Mouse (Mus musculus) lung, postnatal 0 days (tissue): ENCODE results near the gene Usp30. TPM values are rescaled to one million over a fixed set of nuclear protein-coding genes. Genes with fewer than 3 reads are reported as not detected.

Experiments used
- ATAC-seq: fragments of 200-750 bp; cut with Nextera tagmentation; 2 replicates; pipeline ENCODE4 v1.8.0; 2017; ENCODE audit warnings: moderate library complexity
- DNase-seq: peaks from one replicate; pipeline ENCODE4 v3.0.0-alpha.2; 2016; ENCODE audit warnings: low spot score
- H3K27ac ChIP-seq: fragments of 300-500 bp; sonication (generic); 2 replicates; pipeline ENCODE4 v1.5.1; 2014; ENCODE audit warnings: antibody characterized with exemption, mild to moderate bottlenecking, low read length, mixed read lengths
- H3K27me3 ChIP-seq: fragments of 300-500 bp; sonication (generic); replicated peaks from 2 replicates; pipeline ENCODE4 v1.6.1; 2014; ENCODE audit warnings: low read length, mixed read lengths; ENCODE audit not compliant: insufficient read depth
- H3K36me3 ChIP-seq: fragments of 300-500 bp; sonication (generic); 2 replicates; pipeline ENCODE4 v1.6.1; 2014; ENCODE audit warnings: low read length, mixed read lengths; ENCODE audit not compliant: insufficient read depth
- H3K4me1 ChIP-seq: fragments of 300-500 bp; sonication (generic); 2 replicates; pipeline ENCODE4 v1.6.1; 2014; ENCODE audit warnings: antibody characterized with exemption, low read depth, low read length, mixed read lengths; ENCODE audit not compliant: insufficient read depth
- H3K4me2 ChIP-seq: fragments of 300-500 bp; sonication (generic); replicated peaks from 2 replicates; pipeline ENCODE4 v1.6.1; 2014; ENCODE audit warnings: low read depth, mild to moderate bottlenecking, low read length, moderate library complexity, mixed read lengths
- H3K4me3 ChIP-seq: fragments of 300-500 bp; sonication (generic); 2 replicates; pipeline ENCODE4 v1.5.1; 2014; ENCODE audit warnings: low read depth, low read length
- H3K9ac ChIP-seq: fragments of 300-500 bp; sonication (generic); replicated peaks from 2 replicates; pipeline ENCODE4 v1.6.1; 2014; ENCODE audit warnings: low read depth, mild to moderate bottlenecking
- H3K9me3 ChIP-seq: fragments of 300-500 bp; sonication (generic); 2 replicates; pipeline ENCODE4 v1.6.1; 2016; ENCODE audit warnings: low read length, mixed read lengths
- CTCF ChIP-seq: IDR thresholded peaks from 2 replicates; pipeline ENCODE4 v1.5.1; 2016; ENCODE audit warnings: antibody characterized with exemption, mild to moderate bottlenecking
- EP300 ChIP-seq: IDR thresholded peaks from 2 replicates; pipeline ENCODE4 v1.6.1; 2016; ENCODE audit warnings: antibody characterized with exemption, mild to moderate bottlenecking, control low read depth
- WGBS: fragments of 180-500 bp; shearing (Covaris S2); extraction: QIAGEN DNeasy Blood & Tissue Kit; methylation state at CpG from one replicate; pipeline ENCODE4 v1.1.7; 2014; 5-methylcytosine and 5-hydroxymethylcytosine counted together
- polyA plus RNA-seq: library from polyadenylated mRNA; unstranded; fragments of >200 nt; fragmentation: Nextera tagmentation; extraction: Ambion mirVana; gene quantifications from 2 replicates; pipeline ENCODE4 v1.2.1, GENCODE M21; 2015

The Usp30 gene
- polyA plus RNA-seq, 1 experiment from 2014 or later: 8.7 TPM

DNA sequence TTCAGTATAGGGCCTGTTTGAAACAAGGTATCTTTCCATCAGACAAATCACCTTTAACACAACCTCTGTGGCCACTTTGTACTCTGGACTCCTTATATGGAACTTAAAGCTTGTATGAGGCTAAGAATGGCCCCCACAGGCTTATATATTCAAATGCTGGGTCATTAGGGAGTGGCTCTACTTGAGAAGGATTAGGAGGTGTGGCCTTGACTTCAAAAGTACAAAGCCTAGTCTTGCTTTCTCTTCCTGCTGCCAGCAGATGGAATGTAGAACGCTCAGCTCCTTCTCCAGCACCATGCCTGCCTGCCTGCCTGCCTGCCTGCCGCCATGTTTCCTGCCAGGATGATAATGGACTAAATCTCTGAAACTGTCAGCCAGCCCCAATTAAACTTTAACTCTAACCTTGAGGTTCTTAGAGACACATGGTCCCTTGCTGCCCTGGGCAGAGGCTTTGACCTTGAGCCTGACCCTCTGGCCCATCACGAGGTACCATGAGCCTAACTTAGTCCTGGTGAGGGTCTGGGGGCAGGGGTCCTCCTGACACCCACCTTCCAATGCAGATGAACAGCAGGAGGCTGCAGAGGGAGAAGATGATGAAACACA, 33.0 kb upstream of the Usp30 start:
- H3K4me2 ChIP-seq: no peak overlapping the region
- no peak overlapping the region for H3K9ac ChIP-seq
- H3K4me1 ChIP-seq: no peaks in the 10 kb centered on the region
- no peaks in the 10 kb centered on the region for H3K36me3 ChIP-seq
- no peaks in the 10 kb centered on the region for H3K27me3 ChIP-seq
- WGBS: 80% methylated on average over 3 of the region's 3 CpGs
- no peak overlapping the region for H3K27ac ChIP-seq
- DNase-seq: no peak
- H3K9me3 ChIP-seq: no peaks in the 10 kb centered on the region
- no peak overlapping the region for H3K4me3 ChIP-seq
- ATAC-seq: no peak
- TF ChIP-seq EP300: no peak

DNA sequence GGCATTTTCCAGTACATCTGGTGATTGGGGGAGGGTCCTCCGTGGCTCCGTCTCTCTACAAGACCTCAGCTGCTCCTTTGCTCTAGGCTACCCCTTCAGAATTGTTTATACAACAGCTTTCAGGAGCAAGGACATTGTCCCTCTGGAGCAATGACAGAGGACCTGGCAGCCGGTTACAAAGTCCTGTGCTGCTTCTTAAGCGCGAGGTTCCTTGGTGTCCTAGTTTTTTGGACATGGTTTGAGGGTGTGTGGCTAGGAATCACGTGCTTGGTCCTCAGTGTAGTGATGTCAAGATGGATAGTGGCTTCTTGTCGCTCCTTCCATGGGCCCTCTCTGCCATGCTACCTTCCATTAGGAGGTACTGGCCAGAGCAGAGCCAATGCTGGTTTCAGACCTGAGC, 30.9 kb upstream of the Usp30 start:
- H3K27me3 ChIP-seq: no peaks in the 10 kb centered on the region
- H3K27ac ChIP-seq: no peak overlapping the region
- H3K9me3 ChIP-seq: no peaks in the 10 kb centered on the region
- ATAC-seq (no peak), DNase-seq (no peak)
- no peak overlapping the region for H3K4me3 ChIP-seq
- no peaks in the 10 kb centered on the region for H3K4me1 ChIP-seq
- TF ChIP-seq EP300 (no peak), CTCF (no peak)
- WGBS: 56% methylated on average over 7 of the region's 7 CpGs
- H3K4me2 ChIP-seq: no peak overlapping the region
- H3K9ac ChIP-seq: no peak overlapping the region
- H3K36me3 ChIP-seq: no peaks in the 10 kb centered on the region

DNA sequence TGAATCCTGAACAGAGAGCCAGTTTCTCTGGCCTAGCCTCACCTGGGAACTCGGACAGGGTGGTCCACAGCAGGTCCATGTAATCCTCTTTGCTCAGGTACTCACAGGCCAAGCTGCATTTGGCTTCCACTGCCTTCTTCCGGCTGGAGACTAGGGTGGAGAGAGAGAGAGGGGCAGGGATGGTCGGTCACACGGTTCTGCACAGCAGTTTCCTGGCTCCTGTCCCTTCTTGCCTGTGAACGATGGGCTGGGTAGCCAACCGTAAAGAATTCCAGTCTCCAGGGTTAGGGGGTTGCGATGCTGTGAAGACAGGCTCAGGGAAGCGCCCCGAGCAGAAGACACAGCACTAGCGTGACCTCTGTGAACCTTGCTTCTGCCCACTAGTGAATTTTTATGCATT, 30.1 kb upstream of the Usp30 start:
- H3K4me1 ChIP-seq: no peaks in the 10 kb centered on the region
- H3K9ac ChIP-seq: no peak overlapping the region
- no peak for DNase-seq
- no peak overlapping the region for H3K4me3 ChIP-seq
- WGBS: 67% methylated on average over 10 of the region's 10 CpGs
- H3K27ac ChIP-seq: no peak overlapping the region
- H3K9me3 ChIP-seq: no peaks in the 10 kb centered on the region
- no peak overlapping the region for H3K4me2 ChIP-seq
- no peaks in the 10 kb centered on the region for H3K27me3 ChIP-seq
- no peak for TF ChIP-seq EP300
- TF ChIP-seq CTCF: no peak
- H3K36me3 ChIP-seq: no peaks in the 10 kb centered on the region
- no peak for ATAC-seq

DNA sequence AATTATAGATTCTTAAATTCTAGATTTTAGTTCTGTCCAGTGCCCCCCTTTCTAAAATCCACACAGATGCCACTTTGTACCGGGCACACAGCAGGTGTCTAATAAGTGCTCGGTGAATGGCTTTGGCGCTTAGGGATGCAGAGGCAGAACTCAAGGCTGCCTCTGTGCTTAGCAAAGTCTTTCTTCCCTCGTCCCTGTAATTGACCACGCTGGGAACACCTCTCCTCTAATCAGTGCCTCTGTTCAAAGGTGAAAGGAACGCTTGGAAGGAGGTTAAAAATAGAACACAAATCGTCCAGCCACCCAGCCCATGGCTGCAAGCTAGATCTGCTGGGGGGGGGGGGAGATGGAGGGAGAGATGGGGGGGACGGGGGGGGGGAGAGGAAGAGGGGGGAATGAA, 24.8 kb upstream of the Usp30 start:
- Histone ChIP-seq H3K4me2 (no peak overlapping the region), H3K27ac (no peak overlapping the region), H3K9me3 (no peaks in the 10 kb centered on the region), H3K36me3 (no peaks in the 10 kb centered on the region), H3K9ac (no peak overlapping the region), H3K4me3 (no peak overlapping the region), H3K4me1 (no peaks in the 10 kb centered on the region), H3K27me3 (no peaks in the 10 kb centered on the region)
- ATAC-seq: no peak
- DNase-seq: no peak
- 37% methylated on average over 7 of the region's 8 CpGs for WGBS
- TF ChIP-seq CTCF (no peak), EP300 (no peak)

DNA sequence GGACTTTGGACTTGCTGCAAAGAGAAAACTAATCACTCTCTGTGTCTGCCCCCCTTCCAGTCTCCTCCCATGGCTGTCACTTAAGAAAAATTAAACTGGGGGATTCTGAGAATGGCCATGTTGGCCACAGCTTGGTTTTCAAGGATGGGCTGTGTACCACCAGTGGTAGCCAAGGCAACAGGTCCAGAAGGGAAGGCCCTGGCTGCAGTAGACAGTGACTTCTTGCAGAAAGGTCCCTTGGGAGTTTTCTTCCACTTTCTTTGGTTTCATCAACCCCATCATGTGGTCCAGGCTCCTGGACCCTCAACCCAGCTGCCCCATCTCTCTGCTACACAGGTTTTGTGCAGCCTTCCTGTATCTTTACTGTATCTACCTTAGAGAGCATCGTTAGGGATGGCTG, 24.4 kb upstream of the Usp30 start:
- H3K4me2 ChIP-seq: no peak overlapping the region
- no peaks in the 10 kb centered on the region for H3K27me3 ChIP-seq
- TF ChIP-seq CTCF (no peak), EP300 (no peak)
- H3K36me3 ChIP-seq: no peaks in the 10 kb centered on the region
- no peak for DNase-seq
- H3K9ac ChIP-seq: no peak overlapping the region
- no peak overlapping the region for H3K27ac ChIP-seq
- no peaks in the 10 kb centered on the region for H3K9me3 ChIP-seq
- ATAC-seq: no peak
- H3K4me1 ChIP-seq: no peaks in the 10 kb centered on the region
- 54% methylated on average over 1 of the region's 1 CpGs for WGBS
- no peak overlapping the region for H3K4me3 ChIP-seq

DNA sequence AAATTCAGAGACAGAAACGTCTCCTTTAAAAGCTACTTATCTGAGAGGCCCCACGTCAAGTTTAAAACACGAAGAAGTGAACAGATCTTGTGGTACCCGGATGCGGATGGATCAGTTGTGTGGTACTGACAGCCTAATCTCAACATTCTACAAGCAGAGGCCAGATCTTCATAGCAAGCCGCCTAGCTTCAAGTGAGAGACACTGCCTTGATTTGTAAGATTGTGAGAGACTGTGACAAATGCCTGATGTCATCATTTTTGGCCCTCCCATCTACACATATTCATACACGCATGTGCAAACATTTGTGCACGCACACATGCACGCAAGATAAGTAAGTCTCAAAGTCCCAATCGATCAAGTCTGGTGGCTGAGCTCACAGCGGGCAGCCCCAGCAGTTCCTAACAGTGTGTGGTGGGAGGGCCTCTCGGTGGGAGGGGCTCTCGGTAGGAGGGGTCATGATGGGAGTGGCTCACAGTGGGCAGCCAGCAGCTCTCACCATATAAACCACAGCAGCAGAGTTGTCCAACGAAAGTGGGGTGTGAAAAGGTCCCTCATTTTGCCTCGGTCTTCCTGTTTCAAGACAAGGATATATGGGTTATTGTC, 23.8 kb upstream of the Usp30 start:
- Histone ChIP-seq H3K4me2 (no peak overlapping the region), H3K36me3 (no peaks in the 10 kb centered on the region), H3K4me1 (no peaks in the 10 kb centered on the region), H3K9me3 (no peaks in the 10 kb centered on the region), H3K9ac (no peak overlapping the region), H3K4me3 (no peak overlapping the region), H3K27me3 (no peaks in the 10 kb centered on the region), H3K27ac (no peak overlapping the region)
- ATAC-seq (peak; percentile 84), DNase-seq (peak; percentile 59)
- TF ChIP-seq EP300 (no peak), CTCF (peak; percentile 23)
- 10% methylated on average over 15 of the region's 15 CpGs for WGBS

DNA sequence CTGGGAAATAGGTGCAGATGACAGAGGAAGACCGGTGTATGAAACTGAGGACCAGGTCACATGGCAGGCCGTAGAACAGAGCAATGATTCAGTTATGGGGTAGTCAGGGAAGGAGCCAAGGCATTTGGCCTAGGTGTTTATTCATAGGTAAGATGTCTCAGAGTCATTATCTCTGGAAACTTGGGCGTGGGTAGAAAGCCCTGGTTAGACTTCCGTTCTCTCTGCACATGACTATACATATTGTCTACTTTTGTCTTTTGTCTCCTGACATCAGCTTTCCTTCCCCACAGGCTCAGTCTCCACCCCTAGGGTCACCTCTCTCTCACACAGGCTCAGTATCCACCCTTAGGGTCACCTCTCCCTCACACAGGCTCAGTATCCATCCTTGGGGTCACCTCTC, 21.5 kb upstream of the Usp30 start:
- Histone ChIP-seq H3K4me2 (no peak overlapping the region), H3K4me3 (no peak overlapping the region), H3K27me3 (no peaks in the 10 kb centered on the region), H3K27ac (no peak overlapping the region), H3K4me1 (no peaks in the 10 kb centered on the region), H3K36me3 (no peaks in the 10 kb centered on the region), H3K9ac (no peak overlapping the region), H3K9me3 (no peaks in the 10 kb centered on the region)
- WGBS: 66% methylated on average over 4 of the region's 4 CpGs
- DNase-seq: no peak
- ATAC-seq: no peak
- TF ChIP-seq CTCF (no peak), EP300 (no peak)
